Mouse (Mus musculus) megakaryocyte, embryonic 14.5 days (primary cell): Measurements from ENCODE around the gene Actrt2. TPM values are rescaled to one million over a fixed set of nuclear protein-coding genes. Genes with fewer than 3 reads are reported as not detected.
A peak's percentile ranks its signal among the peaks of the same experiment; 100 is the strongest.

Experiments used
- H3K27me3 ChIP-seq: replicated peaks from 2 replicates; pipeline ENCODE3; 2012; ENCODE audit warnings: inconsistent platforms
- H3K36me3 ChIP-seq: replicated peaks from 2 replicates; pipeline ENCODE3; 2012; ENCODE audit warnings: low read length, inconsistent platforms, mixed read lengths
- H3K4me1 ChIP-seq: 2 replicates; pipeline ENCODE4 v1.6.1; 2012; ENCODE audit warnings: inconsistent platforms
- H3K4me3 ChIP-seq: replicated peaks from 2 replicates; pipeline ENCODE3; 2012; ENCODE audit warnings: moderate library complexity, mild to moderate bottlenecking, inconsistent platforms
- H3K9me3 ChIP-seq: 2 replicates; pipeline ENCODE4 v1.6.1; 2012; ENCODE audit warnings: inconsistent platforms
- FLI1 ChIP-seq: IDR thresholded peaks from 2 replicates; pipeline ENCODE4 v1.6.1; 2012; ENCODE audit warnings: low read length, inconsistent platforms, mixed read lengths
- GATA1 ChIP-seq: IDR thresholded peaks from 3 replicates; pipeline ENCODE4 v1.6.1; 2012; ENCODE audit warnings: mixed read lengths, low read length, inconsistent platforms, borderline replicate concordance
- polyA plus RNA-seq: library from polyadenylated mRNA; stranded (reverse); fragments of >175 nt; gene quantifications from 2 replicates; pipeline ENCODE4 v1.2.3, GENCODE M21; 2012; ENCODE audit warnings: low replicate concordance; ENCODE audit not compliant: insufficient read depth

Actrt2 gene
- polyA plus RNA-seq, 1 experiment, result not detected

- Histone ChIP-seq H3K9me3 (no peaks in the 10 kb centered on the region; the same call in 1 of the 2 replicates), H3K27me3 (peaks cover 89% of the 10 kb centered on the region), H3K4me3 (peak overlapping the region; percentile 35), H3K4me1 (peaks cover 22% of the 10 kb centered on the region), H3K36me3 (no peaks in the 10 kb centered on the region)
- TF ChIP-seq FLI1 (no peak), GATA1 (no peak)
Observed at GRCm38 (mm10) chr4:154634470-154635240, 33.0 kb downstream of the Actrt2 start.

- Histone ChIP-seq H3K27me3 (peaks cover 89% of the 10 kb centered on the region), H3K9me3 (no peaks in the 10 kb centered on the region; the same call in 1 of the 2 replicates), H3K36me3 (no peaks in the 10 kb centered on the region), H3K4me3 (no peak overlapping the region), H3K4me1 (peaks cover 22% of the 10 kb centered on the region)
- TF ChIP-seq GATA1, result no peak
- no peak for TF ChIP-seq FLI1
Observed at GRCm38 (mm10) chr4:154634001-154634400, 33.7 kb downstream of the Actrt2 start.

GRCm38 (mm10) chr4:154632800-154633764 lies 34.6 kb downstream of the Actrt2 start:
- no peak overlapping the region for H3K4me3 ChIP-seq
- TF ChIP-seq GATA1 (no peak), FLI1 (no peak)
- H3K27me3 ChIP-seq, result peaks cover 88% of the 10 kb centered on the region
- H3K4me1 ChIP-seq, result peaks cover 22% of the 10 kb centered on the region
- H3K36me3 ChIP-seq, result no peaks in the 10 kb centered on the region
- H3K9me3 ChIP-seq, result no peaks in the 10 kb centered on the region; the same call in 1 of the 2 replicates

GRCm38 (mm10) chr4:154630763-154631162 lies 36.9 kb downstream of the Actrt2 start:
- Histone ChIP-seq H3K4me1 (peaks cover 10% of the 10 kb centered on the region), H3K36me3 (no peaks in the 10 kb centered on the region), H3K4me3 (no peak overlapping the region), H3K9me3 (no peaks in the 10 kb centered on the region; the same call in 1 of the 2 replicates), H3K27me3 (peaks cover 86% of the 10 kb centered on the region)
- TF ChIP-seq FLI1, result no peak
- TF ChIP-seq GATA1, result no peak

GRCm38 (mm10) chr4:154627419-154628142 lies 40.1 kb downstream of the Actrt2 start:
- Histone ChIP-seq H3K4me1 (no peaks in the 10 kb centered on the region), H3K4me3 (no peak overlapping the region), H3K27me3 (peaks cover 82% of the 10 kb centered on the region), H3K36me3 (no peaks in the 10 kb centered on the region), H3K9me3 (no peaks in the 10 kb centered on the region)
- no peak for TF ChIP-seq FLI1
- no peak for TF ChIP-seq GATA1

- Histone ChIP-seq H3K36me3 (no peaks in the 10 kb centered on the region), H3K4me1 (no peaks in the 10 kb centered on the region), H3K4me3 (no peak overlapping the region), H3K27me3 (peaks cover 84% of the 10 kb centered on the region), H3K9me3 (no peaks in the 10 kb centered on the region)
- no peak for TF ChIP-seq GATA1
- no peak for TF ChIP-seq FLI1
Observed at GRCm38 (mm10) chr4:154626282-154626681, 41.4 kb downstream of the Actrt2 start.

GRCm38 (mm10) chr4:154625710-154626109 lies 42.0 kb downstream of the Actrt2 start:
- Histone ChIP-seq H3K27me3 (peaks cover 83% of the 10 kb centered on the region), H3K9me3 (no peaks in the 10 kb centered on the region), H3K4me3 (no peak overlapping the region), H3K36me3 (no peaks in the 10 kb centered on the region), H3K4me1 (no peaks in the 10 kb centered on the region)
- TF ChIP-seq GATA1 (no peak), FLI1 (no peak)

- TF ChIP-seq GATA1 (no peak), FLI1 (no peak)
- Histone ChIP-seq H3K4me3 (no peak overlapping the region), H3K9me3 (no peaks in the 10 kb centered on the region)
Observed at GRCm38 (mm10) chr4:154623241-154623640, 44.4 kb downstream of the Actrt2 start.

GRCm38 (mm10) chr4:154622521-154622920 lies 45.1 kb downstream of the Actrt2 start:
- Histone ChIP-seq H3K36me3 (no peaks in the 10 kb centered on the region), H3K27me3 (peaks cover 74% of the 10 kb centered on the region), H3K4me3 (no peak overlapping the region), H3K9me3 (no peaks in the 10 kb centered on the region), H3K4me1 (no peaks in the 10 kb centered on the region)
- no peak for TF ChIP-seq FLI1
- TF ChIP-seq GATA1, result no peak

More at GRCm38 (mm10) chr4:154623241-154623640, 44.4 kb downstream of the Actrt2 start:
- Histone ChIP-seq H3K27me3 (peaks cover 78% of the 10 kb centered on the region), H3K4me1 (no peaks in the 10 kb centered on the region), H3K36me3 (no peaks in the 10 kb centered on the region)

Other genes with a start within 250 kb of the Actrt2 start
- gene Prdm16, start 31.0 kb downstream of the Actrt2 start, polyA plus RNA-seq, result not detected in 2 replicates
- not detected in 2 replicates for gene Ttc34, start 169.6 kb upstream of the Actrt2 start, polyA plus RNA-seq
- 1.2 TPM in 1 of 2 replicates, not detected in the other for gene Mmel1, start 201.7 kb upstream of the Actrt2 start, polyA plus RNA-seq
- 13.1 TPM in 1 of 2 replicates, not detected in the other for gene Fam213b, start 231.3 kb upstream of the Actrt2 start, polyA plus RNA-seq